Mouse (Mus musculus): ENCODE measurements around the gene Hnrnpl. TPM values are rescaled to one million over a fixed set of nuclear protein-coding genes. Genes with fewer than 3 reads are reported as not detected.
A peak's percentile ranks its signal among the peaks of the same experiment; 100 is the strongest.

Gene Hnrnpl
- polyA plus RNA-seq, 1 experiment from 2014 or later = 144 TPM

GRCm38 (mm10) chr7:28787884-28788283, 20.5 kb upstream of the Hnrnpl start:
- Histone ChIP-seq H3K27me3 (replicated peaks; ENCODE audit: control insufficient read depth, insufficient read depth, low read length) (no peaks in the 10 kb centered on the region), H3K4me3 (ENCODE audit: low read depth, low read length) (no peak overlapping the region), H3K4me2 (replicated peaks; ENCODE audit: low read depth) (no peak overlapping the region), H3K36me3 (ENCODE audit: control insufficient read depth, insufficient read depth) (peaks cover 47% of the 10 kb centered on the region), H3K4me1 (replicated peaks; ENCODE audit: control insufficient read depth, insufficient read depth, low read length) (peaks cover 5% of the 10 kb centered on the region; the same call in 1 of the 2 replicates), H3K9ac (ENCODE audit: low read depth, low read length) (no peak overlapping the region), H3K27ac (ENCODE audit: low read depth, low read length) (no peak overlapping the region), H3K9me3 (ENCODE audit: control insufficient read depth) (no peaks in the 10 kb centered on the region)
- no peak for TF ChIP-seq CTCF (IDR thresholded peaks at IDR 0.05; ENCODE audit: low read depth)
- no peak for ATAC-seq
- WGBS = 93% methylated on average over 9 of the region's 9 CpGs

- H3K9me3 ChIP-seq (ENCODE audit: control insufficient read depth) = no peaks in the 10 kb centered on the region
- no peak within 1 kb of the TSS for H3K4me2 ChIP-seq (replicated peaks; ENCODE audit: low read depth)
- peak within 1 kb of the TSS; percentile 28 for H3K27ac ChIP-seq (ENCODE audit: low read depth, low read length)
- 48% methylated on average over 5 of the region's 5 CpGs for WGBS
- no peak for TF ChIP-seq CTCF (IDR thresholded peaks at IDR 0.05; ENCODE audit: low read depth)
- no peak within 1 kb of the TSS for H3K9ac ChIP-seq (ENCODE audit: low read depth, low read length)
- peaks cover 5% of the 10 kb centered on the region; the same call in 1 of the 2 replicates for H3K4me1 ChIP-seq (replicated peaks; ENCODE audit: control insufficient read depth, insufficient read depth, low read length)
- no peak within 1 kb of the TSS for H3K4me3 ChIP-seq (ENCODE audit: low read depth, low read length)
- H3K27me3 ChIP-seq (replicated peaks; ENCODE audit: control insufficient read depth, insufficient read depth, low read length) = no peaks in the 10 kb centered on the region
- H3K36me3 ChIP-seq (ENCODE audit: control insufficient read depth, insufficient read depth) = peaks cover 40% of the 10 kb centered on the region
- no peak for ATAC-seq
These were observed 19.8 kb upstream of the Hnrnpl start, which contains the start of gene Rinl for GRCm38 (mm10) chr7:28788307-28789195. Rinl (plus strand) TSS chr7:28788969.

GRCm38 (mm10) chr7:28789235-28789634, 19.1 kb upstream of the Hnrnpl start:
- H3K4me2 ChIP-seq (replicated peaks; ENCODE audit: low read depth) = no peak overlapping the region
- H3K27ac ChIP-seq (ENCODE audit: low read depth, low read length) = peak overlapping the region; percentile 28; the same call in 1 of the 2 replicates
- H3K4me3 ChIP-seq (ENCODE audit: low read depth, low read length) = no peak overlapping the region
- H3K27me3 ChIP-seq (replicated peaks; ENCODE audit: control insufficient read depth, insufficient read depth, low read length) = no peaks in the 10 kb centered on the region
- H3K36me3 ChIP-seq (ENCODE audit: control insufficient read depth, insufficient read depth) = peaks cover 33% of the 10 kb centered on the region
- WGBS = 51% methylated on average over 3 of the region's 3 CpGs
- no peak overlapping the region for H3K9ac ChIP-seq (ENCODE audit: low read depth, low read length)
- no peaks in the 10 kb centered on the region for H3K9me3 ChIP-seq (ENCODE audit: control insufficient read depth)
- peaks cover 5% of the 10 kb centered on the region; the same call in 1 of the 2 replicates for H3K4me1 ChIP-seq (replicated peaks; ENCODE audit: control insufficient read depth, insufficient read depth, low read length)
- ATAC-seq = no peak
- TF ChIP-seq CTCF (IDR thresholded peaks at IDR 0.05; ENCODE audit: low read depth) = no peak

GRCm38 (mm10) chr7:28790066-28790806, 18.1 kb upstream of the Hnrnpl start:
- TF ChIP-seq CTCF (IDR thresholded peaks at IDR 0.05; ENCODE audit: low read depth) = peak; percentile 65
- H3K9ac ChIP-seq (ENCODE audit: low read depth, low read length) = no peak overlapping the region
- H3K4me3 ChIP-seq (ENCODE audit: low read depth, low read length) = no peak overlapping the region
- H3K27ac ChIP-seq (ENCODE audit: low read depth, low read length) = no peak overlapping the region
- H3K27me3 ChIP-seq (replicated peaks; ENCODE audit: control insufficient read depth, insufficient read depth, low read length) = no peaks in the 10 kb centered on the region
- peaks cover 26% of the 10 kb centered on the region for H3K36me3 ChIP-seq (ENCODE audit: control insufficient read depth, insufficient read depth)
- H3K4me2 ChIP-seq (replicated peaks; ENCODE audit: low read depth) = no peak overlapping the region
- ATAC-seq = no peak
- H3K9me3 ChIP-seq (ENCODE audit: control insufficient read depth) = no peaks in the 10 kb centered on the region
- WGBS = 62% methylated on average over 8 of the region's 8 CpGs
- peaks cover 5% of the 10 kb centered on the region; the same call in 1 of the 2 replicates for H3K4me1 ChIP-seq (replicated peaks; ENCODE audit: control insufficient read depth, insufficient read depth, low read length)

GRCm38 (mm10) chr7:28791706-28792105, 16.6 kb upstream of the Hnrnpl start:
- H3K9me3 ChIP-seq (ENCODE audit: control insufficient read depth) = no peaks in the 10 kb centered on the region
- no peak overlapping the region for H3K4me3 ChIP-seq (ENCODE audit: low read depth, low read length)
- H3K27me3 ChIP-seq (replicated peaks; ENCODE audit: control insufficient read depth, insufficient read depth, low read length) = no peaks in the 10 kb centered on the region
- H3K36me3 ChIP-seq (ENCODE audit: control insufficient read depth, insufficient read depth) = peaks cover 11% of the 10 kb centered on the region
- ATAC-seq = no peak
- H3K9ac ChIP-seq (ENCODE audit: low read depth, low read length) = no peak overlapping the region
- peaks cover 5% of the 10 kb centered on the region; the same call in 1 of the 2 replicates for H3K4me1 ChIP-seq (replicated peaks; ENCODE audit: control insufficient read depth, insufficient read depth, low read length)
- TF ChIP-seq CTCF (IDR thresholded peaks at IDR 0.05; ENCODE audit: low read depth) = no peak
- H3K27ac ChIP-seq (ENCODE audit: low read depth, low read length) = no peak overlapping the region
- H3K4me2 ChIP-seq (replicated peaks; ENCODE audit: low read depth) = no peak overlapping the region

Data from intestine, postnatal 0 days (tissue).